Mouse (Mus musculus): ENCODE results near the gene 1700016D06Rik. TPM values are rescaled to one million over a fixed set of nuclear protein-coding genes. Genes with fewer than 3 reads are reported as not detected.
A peak's percentile ranks its signal among the peaks of the same experiment; 100 is the strongest.

1700016D06Rik gene
- total RNA-seq, 2 experiments from 2014 or later, result not detected

DNA sequence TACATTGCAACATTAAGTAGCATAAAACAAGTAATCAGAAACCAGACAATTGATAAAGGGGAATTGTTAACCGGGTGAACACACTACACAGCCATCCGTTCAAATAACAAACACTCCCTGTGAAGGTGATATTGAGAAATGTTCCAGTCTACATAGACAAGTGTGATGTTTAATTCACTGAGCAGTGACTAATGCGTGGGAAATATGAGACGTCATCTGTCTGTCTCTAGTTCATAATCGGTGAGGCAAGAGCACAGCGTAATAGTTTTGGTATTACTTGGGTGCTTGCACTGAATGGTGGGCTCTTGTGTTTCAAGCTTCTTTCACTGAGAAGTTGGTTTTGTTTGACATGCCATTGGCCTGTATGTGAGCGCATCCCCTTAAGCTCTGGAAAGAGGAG lies 63.3 kb downstream of the 1700016D06Rik start:
- intact Hi-C loops (cut with DNase I), result no loop called here
- DNase-seq, result no peak

DNA sequence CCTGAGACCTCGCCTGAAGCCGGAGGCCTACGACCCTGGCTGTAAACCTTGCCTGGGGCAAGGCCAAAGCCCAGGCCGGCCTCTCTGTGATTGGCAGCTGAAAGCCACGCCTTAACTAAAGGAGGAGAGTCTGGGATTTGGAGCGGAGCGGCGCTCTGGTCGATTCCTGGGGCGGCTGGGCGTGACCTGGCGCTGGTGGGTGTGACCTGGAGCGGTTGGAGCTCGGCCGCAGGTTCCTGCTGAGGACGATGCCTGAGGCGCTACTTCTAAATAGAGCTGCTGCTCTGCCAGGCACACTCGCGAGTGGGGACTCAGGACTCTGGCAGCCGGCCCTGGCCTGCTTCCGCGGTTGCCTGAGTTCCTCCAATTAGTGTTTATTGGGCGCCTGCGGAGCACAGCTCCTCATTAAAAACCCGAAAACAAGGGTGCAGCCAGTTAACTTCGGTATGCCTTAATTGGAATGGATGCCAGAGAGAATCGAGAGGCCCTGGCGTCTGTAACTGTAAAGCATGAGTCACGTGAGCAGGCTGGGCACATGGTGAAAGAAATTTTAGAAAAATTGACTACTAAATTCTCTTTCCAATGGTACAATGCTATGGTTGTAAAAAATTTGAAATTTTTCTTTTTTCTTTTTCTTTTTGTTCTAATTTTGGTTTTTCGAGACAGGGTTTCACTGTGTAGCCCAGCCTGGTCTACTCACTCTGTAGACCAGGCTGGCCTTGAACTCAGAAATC lies 64.4 kb downstream of the 1700016D06Rik start:
- intact Hi-C loops (cut with DNase I), result no loop called here
- DNase-seq, result peak; percentile 77 to 82

DNA sequence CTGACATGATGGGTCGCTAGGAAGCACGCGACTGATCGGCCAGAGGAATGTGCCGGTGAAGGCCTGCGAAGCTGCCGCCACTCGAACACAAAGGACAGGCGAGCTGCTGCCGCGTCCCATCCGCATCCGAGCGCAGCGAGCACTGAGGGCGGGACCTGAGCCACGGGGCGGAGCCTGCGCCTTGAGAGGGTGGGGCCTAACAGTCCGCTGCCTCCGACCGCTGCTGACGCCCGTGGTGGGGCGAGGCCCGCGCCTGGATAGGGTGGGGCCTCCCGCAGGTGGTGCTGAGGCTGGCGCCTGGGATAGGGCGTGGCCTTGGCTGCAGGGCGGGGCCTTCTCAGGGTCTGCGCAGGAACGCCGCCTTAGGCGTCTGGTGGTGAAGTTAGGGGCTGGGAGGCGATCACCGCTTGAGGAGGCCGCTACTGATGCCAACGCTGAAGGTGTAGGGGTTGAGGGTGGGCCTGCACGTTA lies 65.2 kb downstream of the 1700016D06Rik start, which contains the start of gene Ankrd10:
Gene Ankrd10, minus strand, starts transcription at position 147 of the 471 bp plus-strand sequence.
- DNase-seq, result peak; percentile 95 to 96
- intact Hi-C loops (cut with DNase I), result loop anchor here (2.0 kb wide), 1 partner anchor 57 kb away; no protein-coding TSS in a partner anchor

DNA sequence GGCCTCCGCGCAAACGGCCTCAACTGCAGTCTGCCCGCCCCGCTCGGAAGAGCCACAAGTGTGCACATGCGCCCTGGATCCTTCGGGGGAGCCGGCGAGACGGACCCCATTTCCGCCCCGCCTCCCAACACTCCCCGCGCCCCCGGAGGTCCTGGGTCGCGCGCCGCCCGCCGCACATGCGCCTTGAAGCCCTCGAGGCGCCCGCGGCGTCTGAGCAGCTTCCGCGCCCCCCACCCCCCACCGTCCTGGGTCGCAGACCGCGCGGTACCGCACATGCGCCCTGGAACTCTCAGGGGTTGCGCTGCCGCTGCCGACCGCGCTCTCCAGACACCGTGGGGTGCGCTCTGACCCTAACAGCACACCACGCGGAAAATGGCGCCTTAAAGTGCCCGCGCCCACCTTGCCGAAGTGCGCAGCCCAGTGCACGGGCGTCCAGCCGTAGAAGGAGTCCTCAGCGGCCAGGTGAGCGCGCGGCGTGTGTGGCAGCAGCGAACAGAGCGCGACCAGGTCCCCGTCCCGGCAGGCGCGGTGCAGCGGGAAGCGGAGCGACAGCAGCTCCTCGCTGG lies 65.8 kb downstream of the 1700016D06Rik start:
- intact Hi-C loops (cut with DNase I), result loop anchor here (2.0 kb wide), 1 partner anchor 58 kb away; no protein-coding TSS in a partner anchor
- peak; percentile 76 to 81 for DNase-seq

DNA sequence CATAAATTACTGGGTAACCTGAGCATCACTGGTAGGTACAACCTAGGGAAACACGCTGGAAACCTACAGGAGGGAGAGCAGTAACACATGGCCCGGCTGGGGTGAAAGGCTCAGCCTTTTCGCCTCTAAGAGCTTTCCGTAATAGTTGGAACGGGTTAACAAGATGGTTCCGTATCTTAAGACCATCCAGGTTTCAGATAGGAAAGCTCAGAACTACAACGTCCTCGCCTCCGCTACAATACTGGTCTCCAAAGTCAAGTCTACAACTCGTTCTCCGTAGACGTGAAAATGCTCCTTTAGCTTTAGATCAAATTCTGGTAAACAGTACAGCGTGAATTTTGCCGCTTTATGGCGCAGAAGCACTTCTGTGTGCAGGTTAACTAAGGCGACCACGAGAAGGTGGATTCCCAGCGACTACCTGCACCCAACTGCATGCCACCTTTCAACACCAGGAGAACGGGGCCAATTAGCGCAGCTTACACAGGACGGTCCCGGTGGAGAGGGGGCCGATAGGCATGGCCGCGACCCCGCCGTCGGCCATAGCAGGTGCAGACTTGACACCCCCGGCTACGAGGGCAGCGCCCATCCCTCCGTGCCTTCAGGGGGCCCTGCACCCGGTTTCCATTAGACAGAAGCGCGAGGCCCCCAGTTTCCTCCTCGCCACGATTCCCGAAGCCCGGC lies 66.4 kb downstream of the 1700016D06Rik start:
- DNase-seq, result no peak
- intact Hi-C loops (cut with DNase I), result loop anchor here (2.0 kb wide), 1 partner anchor 58 kb away; no protein-coding TSS in a partner anchor

DNA sequence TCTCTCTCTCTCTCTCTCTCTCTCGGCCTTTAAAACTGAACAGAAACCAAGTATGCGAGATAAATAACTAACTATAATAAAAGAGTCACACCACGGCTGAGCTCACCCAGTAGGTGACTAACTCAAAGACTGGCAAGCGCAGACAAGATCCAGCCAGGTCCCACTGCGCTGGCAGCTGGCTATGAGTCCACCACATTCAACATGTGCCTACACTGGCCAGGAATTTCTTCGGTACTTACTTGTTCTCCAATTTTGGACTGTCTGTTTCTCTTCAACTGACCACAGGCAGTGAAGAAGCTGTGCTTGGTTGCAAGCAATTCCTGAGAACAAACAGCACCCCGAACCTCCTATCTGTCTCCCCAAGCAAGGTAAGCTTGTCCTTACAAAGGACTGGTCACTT lies 67.4 kb downstream of the 1700016D06Rik start:
- no peak for DNase-seq
- intact Hi-C loops (cut with DNase I), result no loop called here

DNA sequence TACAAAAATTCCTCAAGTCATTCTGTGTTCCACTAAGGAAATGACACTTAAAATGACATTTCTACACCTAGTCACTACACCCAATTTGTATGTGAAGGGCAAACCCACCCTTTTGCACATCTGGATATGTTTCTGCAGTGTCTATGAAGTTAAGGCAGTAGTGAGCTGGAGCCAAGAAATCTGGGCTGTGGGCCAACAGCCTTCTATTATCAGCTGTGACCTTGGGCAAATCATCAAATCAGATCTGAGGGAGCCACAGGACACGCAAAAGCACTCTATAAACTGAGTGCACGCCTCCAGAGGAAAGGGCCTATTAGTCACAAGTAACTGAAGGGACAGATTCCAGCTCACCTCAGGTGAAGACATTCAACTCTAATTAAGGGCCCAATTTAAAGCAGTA lies 68.5 kb downstream of the 1700016D06Rik start:
- DNase-seq, result peak; percentile 36 to 40
- intact Hi-C loops (cut with DNase I), result no loop called here

DNA sequence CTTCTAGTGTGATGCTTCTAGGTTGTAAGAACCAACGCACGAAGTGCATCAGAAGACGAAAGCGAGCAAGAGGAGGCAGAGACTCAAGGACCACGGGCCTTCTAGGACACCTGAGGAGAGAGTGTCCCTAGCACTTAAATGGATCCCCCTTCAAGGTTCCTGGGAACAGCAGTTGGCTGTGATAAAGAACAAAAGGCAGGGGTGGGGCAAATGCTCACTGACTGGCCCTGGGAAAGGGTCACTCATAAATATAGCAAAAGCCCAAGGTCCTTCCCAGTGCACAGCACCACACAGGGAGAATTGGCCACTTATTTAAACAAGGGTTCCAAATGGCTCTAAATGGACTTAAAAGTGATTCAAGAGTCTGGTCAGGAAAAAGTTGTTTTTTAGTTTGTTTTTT lies 71.7 kb downstream of the 1700016D06Rik start:
- intact Hi-C loops (cut with DNase I), result no loop called here
- no peak for DNase-seq

DNA sequence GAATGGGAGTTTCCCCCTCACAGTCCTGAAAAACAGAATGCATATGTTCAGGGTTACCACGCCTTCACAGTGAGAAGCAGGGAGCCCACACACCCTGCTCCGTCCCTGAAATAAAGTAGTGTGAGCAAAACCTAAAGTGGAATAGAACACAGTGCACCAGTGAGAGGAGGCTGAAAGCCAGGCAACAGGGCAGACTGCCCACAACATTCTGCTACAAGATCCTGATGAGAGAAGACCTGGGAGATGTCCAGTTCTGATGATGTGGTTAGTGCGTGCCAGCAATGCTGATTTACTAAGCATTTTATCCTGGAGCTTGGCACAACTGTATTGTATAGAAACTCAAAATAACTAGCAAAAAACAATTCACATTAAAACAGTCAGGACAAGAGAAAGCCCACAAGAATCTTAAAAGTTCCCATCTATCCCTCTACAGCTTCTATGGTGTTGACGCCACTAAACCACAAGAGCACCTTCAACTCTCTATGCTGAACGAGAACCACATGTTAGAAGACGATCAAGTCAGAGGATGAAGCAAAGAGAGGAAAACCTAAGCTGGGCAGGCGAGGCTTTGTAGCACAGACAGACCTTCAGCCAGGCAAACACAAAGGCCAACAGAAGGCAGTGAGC lies 72.2 kb downstream of the 1700016D06Rik start:
- intact Hi-C loops (cut with DNase I), result no loop called here
- peak; percentile 52 to 63 for DNase-seq

DNA sequence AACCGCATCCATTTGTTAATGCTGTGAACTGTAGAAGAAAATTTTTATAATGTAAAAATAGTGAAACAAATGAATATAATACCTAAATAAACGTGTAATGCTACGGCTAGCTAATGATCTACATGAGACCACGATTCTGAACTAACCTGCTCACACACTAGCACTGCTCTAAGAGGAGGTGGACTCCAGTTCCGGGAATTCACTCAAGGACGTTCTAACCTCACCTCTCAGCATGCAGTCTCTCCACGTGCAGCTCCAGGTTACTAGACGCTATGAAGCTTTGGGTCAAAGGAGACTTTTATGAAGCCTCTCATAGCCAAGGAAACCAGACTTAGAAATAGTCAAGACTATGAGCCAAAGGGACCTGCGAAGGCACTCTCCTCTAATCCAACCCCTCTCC lies 73.1 kb downstream of the 1700016D06Rik start:
- no peak for DNase-seq
- intact Hi-C loops (cut with DNase I), result no loop called here

DNA sequence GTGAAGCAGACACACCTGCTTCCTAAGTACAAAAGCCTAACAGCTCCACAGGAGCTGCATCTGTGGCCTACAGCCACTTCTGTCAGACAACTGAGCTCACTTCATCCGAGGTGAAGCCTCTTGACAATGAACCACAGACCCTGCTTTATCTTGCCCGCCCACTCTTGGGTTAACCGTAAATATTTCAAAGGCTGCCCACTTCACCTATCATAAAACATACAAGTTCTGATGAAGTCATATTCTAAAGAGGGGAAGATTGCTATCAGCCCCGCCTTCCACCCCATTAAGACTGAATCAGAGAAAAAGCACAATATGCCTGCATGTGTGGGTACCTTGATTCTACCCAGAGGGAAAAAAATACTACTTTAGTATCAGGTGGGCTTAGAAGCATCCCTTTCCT lies 75.8 kb downstream of the 1700016D06Rik start:
- intact Hi-C loops (cut with DNase I), result no loop called here
- DNase-seq, result no peak

DNA sequence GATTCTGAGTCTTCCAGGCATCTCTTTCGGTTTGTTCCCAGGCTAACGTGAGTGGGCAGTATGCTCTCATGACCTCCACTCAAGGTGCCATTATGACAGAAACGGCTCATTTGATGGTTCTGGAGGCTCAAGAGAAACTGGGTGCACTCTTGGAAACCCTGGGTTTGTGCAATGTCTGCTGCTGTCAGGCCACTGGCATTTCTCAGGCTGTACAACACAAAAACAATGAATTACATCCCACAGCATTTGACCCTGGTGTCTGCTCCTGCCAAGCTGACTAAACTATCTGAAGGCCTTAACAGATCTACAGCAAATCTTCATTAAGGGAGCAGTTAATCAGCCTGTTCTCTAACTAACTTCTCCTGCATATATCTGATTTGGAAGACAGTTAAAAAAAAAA lies 81.8 kb downstream of the 1700016D06Rik start:
- intact Hi-C loops (cut with DNase I), result loop anchor here (5.0 to 10.0 kb wide), 2 partner anchors 74 to 83 kb away; partner anchors contain the start of gene 1700016D06Rik

DNA sequence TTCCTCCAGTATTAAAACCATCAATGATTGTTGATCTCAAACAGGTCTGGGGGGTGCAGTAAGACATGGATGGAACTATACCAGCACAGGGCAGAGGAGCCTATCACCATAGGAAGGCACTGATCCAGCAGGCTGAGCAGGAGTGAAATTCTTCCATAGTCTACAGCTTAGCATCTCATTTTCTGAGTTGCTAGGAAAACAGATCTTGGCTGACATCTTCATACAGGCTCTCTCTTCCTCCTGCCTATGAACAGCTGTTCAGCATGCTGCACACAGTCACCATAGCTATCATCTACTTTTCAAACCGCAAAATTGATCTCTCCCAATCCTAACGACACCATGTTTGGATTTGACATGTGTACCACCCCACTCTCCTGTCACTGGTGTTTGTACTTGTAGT lies 82.8 kb downstream of the 1700016D06Rik start:
- intact Hi-C loops (cut with DNase I), result loop anchor here (5.0 to 10.0 kb wide), 2 partner anchors 73 to 84 kb away; partner anchors contain the start of gene 1700016D06Rik

More for the DNA sequence above, 81.8 kb downstream of the 1700016D06Rik start:
- DNase-seq, result no peak

DNA sequence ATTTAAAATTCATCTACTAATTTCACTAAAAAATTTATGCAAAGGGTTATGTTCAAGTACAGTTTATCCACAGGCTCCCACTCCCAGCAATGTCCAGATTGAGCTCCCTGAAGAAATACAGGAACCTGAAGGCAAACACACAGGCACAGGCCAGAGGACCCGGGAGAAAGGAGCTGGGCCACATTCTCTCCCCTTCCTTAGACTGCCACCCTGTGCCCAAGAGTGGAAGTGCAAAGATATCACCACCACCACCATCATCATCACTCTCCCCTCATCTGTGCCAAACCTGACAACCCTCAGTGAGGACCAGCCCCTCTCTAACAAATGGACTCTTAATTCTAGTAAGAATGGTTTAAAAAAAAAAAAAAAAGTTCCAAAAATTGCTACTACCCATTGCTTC lies 84.6 kb downstream of the 1700016D06Rik start:
- DNase-seq, result peak; percentile 22 to 26
- intact Hi-C loops (cut with DNase I), result loop anchor here (5.0 to 10.0 kb wide), 2 partner anchors 71 to 86 kb away; partner anchors contain the start of gene 1700016D06Rik

More for the DNA sequence above, 82.8 kb downstream of the 1700016D06Rik start:
- no peak for DNase-seq

DNA sequence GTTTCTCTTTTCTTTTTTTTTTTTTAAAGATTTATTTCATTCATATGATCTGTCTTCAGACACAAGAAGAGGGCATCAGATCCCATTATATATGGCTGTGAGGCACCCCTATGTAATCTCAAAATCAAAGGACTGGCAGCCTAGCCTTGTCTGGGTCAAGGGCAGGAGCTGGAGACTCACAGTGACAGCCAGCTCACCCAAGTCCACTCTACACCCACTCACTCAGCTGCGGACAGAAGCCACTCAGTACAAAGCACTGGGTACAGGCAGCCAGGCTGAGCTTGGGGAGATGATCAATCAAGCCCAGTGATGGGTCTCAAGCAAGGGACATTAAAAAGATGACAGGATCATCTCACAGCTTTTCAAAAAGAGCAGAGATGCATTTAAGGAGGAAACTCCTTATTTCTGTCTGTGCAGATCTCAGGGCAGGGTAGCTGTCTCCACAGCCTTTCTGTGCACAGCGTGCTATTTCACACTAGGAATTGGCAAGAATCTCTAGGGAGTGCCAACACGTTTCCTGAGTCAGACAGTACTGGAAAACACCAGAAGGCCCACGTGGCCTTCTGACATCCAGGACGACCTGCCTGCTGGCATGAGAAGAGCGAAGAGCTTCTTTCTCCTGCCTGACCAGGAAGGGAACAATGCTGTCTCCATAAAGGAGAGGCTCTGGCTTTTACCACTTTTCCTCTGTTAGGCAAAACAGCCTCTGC lies 86.6 kb downstream of the 1700016D06Rik start:
- DNase-seq, result no peak
- intact Hi-C loops (cut with DNase I), result loop anchor here (10.0 kb wide), 1 partner anchor 69 kb away; no protein-coding TSS in a partner anchor

DNA sequence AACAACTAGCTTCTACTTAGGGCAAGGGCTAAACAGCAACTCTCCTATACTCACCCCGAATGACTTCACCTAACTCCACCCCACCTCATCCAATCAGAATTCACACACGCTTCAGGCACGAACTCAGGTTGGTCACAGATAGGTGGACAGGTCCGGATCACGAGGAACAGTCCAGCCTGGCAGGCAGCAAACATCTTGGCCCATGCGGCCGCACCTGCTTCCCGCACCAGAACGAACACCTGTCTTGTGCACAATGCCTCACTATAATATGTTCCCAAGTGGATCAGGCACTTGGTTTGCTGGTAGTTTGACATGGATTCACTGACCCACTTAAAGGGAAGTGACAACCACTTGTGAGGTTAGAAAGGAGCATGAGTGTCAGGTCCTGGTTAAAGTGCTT lies 92.0 kb downstream of the 1700016D06Rik start:
- intact Hi-C loops (cut with DNase I), result no loop called here
- DNase-seq, result no peak

Measured in gastrocnemius, postnatal 36 days (tissue).